Mouse (Mus musculus): Measurements from ENCODE around the gene Sinhcaf.
"Not testable (repeated sequence)": the region's sequence is repeated elsewhere in the genome, so short reads cannot be mapped to it uniquely, and the experiment has no call there.

Sinhcaf gene

DNA sequence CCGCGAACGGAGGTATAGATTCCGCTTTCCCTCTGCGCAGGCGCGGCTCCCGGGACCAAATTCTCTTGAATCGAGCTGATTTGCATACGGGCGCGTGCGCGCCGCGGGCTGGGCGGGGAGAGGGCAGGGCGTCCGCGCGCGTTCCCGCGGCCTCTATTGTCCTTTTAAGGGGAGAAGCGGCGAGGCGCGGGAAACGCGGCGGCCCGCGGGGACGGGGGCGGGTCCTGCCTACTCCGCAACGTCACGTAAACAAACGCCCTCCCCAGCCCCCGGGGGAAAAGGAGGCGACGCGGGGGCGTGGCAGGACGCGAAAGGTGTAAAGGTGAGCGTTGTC is at the start of gene Sinhcaf:
Gene Sinhcaf (minus strand): TSS at position 59 of the 334 bp plus-strand sequence.
- peak; percentile 91 to 98 for DNase-seq (ENCODE audit: low spot score in 2 of 2)

GRCm38 (mm10) chr6:148994327-148994999 is 48.2 kb upstream of the Sinhcaf start:
- DNase-seq (ENCODE audit: low spot score in 2 of 2): no peak

- no peak for DNase-seq (ENCODE audit: low spot score in 2 of 2)
Observed at GRCm38 (mm10) chr6:148993117-148994077, 47.1 kb upstream of the Sinhcaf start.

DNA sequence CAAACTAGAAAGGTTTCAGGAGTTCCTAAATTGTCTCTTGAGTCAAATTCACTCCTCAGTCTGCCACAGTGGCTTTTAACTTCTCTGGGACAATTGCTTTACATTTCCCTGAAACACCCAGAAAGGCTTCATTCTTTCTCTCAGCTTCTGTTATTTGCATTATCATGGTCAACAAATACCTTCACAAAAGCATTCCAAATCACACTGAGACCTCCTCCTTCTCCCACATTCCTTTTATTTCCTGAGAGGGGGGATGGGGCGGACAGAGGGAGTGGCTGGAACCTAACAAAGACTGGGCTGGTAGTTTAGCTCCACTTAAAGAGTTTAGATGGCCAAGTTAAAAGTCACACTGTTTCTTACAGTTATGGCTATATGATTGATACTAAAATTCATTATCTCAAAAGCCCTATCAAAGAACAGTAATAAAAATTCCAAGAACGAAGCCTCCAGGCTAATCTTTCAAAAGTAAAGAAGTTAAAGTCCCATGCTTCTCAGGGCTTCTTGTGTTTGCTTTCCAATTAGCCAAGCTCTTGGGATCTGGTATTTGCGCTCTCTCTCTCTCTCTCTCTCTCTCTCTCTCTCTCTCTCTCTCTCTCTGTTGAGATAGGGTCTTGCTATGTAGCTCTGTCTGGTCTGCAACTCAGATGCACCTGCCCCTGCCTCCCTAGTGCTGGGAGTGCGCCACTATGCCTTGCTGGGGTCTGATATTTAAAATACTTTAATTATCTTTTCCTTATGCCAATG is 46.3 kb upstream of the Sinhcaf start:
- no peak for DNase-seq (ENCODE audit: low spot score in 2 of 2)

DNA sequence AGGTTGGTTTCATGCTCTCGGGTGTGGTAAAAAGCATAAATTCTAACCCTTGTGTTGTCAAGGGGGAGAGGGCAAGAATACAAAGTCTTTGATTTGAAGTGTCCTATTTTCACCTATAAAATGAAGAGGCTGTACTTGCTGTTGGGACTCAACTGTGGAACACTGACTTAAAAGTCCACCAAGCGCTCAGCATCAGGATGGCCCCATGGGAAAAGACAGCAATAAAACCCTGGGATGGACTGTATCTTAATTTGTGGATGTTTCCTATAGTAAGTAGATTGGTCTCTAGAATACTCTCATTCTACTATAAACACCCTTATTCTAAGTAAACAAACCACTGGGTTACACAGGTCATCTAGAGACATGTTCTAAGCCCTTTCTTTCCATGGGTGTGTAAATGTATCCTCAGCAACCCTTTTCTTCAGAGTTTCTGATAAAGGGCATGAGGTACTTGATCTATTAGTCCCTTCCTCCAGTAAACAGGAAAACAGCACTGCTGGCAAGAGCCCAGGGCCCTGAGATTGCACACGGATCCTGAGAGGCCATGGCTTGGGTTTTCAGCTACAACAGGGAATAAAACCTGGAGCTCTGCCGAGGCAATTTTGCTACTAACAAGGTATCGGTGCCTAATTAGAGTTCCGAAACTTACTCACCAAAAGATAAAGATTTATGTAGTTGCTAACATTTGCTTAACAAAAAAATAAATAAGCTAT is 45.5 kb upstream of the Sinhcaf start:
- no peak for DNase-seq (ENCODE audit: low spot score in 2 of 2)

DNA sequence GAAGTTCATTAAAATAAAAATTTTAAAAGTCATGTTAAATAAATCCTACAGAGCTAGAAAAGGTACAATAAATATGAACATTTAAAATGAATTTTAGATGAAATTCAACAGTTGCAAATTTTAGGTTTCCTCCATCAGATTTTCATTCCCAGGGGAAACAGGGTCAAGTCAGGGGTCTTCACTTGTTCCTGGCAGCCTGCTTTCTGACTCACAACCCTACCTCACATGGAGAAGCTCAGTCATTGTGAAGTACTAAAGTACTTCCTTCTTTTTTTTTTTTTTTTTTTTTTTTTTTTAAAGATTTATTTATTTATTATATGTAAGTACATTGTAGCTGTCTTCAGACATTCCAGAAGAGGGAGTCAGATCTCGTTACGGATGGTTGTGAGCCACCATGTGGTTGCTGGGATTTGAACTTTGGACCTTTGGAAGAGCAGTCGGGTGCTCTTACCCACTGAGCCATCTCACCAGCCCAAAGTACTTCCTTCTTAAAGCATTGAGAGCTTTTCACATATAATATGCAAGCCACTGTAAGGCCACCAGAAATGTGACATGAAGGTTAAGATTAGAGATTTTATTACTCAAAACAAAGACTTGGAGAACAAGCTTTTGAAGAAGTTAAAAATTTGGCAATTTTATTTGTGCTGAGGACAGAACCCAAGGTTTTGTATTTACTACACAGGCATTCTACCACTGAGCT is 43.7 kb upstream of the Sinhcaf start:
- DNase-seq (ENCODE audit: low spot score in 2 of 2): not testable (repeated sequence)

GRCm38 (mm10) chr6:148986003-148986402 is 39.7 kb upstream of the Sinhcaf start:
- DNase-seq (ENCODE audit: low spot score in 2 of 2): peak in 1 of 2 experiments; percentile 16

GRCm38 (mm10) chr6:148980495-148980894 is 34.2 kb upstream of the Sinhcaf start:
- DNase-seq (ENCODE audit: low spot score in 2 of 2): no peak

GRCm38 (mm10) chr6:148975096-148975495 is 28.8 kb upstream of the Sinhcaf start:
- DNase-seq (ENCODE audit: low spot score in 2 of 2): no peak

DNA sequence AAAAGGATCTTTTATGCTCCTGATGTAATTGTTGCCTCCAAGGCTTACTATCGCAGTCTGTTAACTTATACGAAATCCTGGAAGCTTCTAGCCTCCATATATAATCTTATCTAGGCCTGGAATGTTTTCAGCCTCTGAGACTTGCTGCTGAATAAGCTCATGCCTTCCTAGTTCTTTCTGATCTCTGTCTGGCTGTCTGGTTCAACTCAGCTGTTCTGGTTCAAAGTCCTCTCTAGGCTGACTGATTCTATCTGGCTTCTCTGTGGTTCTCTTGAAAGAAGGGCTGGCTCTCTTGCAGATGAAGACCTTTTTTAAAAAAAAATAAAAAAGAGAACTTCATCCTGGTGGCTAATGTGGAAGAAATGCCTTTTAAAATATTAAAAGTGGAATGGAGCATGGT is 26.6 kb upstream of the Sinhcaf start:
- DNase-seq (ENCODE audit: low spot score in 2 of 2): no peak

DNA sequence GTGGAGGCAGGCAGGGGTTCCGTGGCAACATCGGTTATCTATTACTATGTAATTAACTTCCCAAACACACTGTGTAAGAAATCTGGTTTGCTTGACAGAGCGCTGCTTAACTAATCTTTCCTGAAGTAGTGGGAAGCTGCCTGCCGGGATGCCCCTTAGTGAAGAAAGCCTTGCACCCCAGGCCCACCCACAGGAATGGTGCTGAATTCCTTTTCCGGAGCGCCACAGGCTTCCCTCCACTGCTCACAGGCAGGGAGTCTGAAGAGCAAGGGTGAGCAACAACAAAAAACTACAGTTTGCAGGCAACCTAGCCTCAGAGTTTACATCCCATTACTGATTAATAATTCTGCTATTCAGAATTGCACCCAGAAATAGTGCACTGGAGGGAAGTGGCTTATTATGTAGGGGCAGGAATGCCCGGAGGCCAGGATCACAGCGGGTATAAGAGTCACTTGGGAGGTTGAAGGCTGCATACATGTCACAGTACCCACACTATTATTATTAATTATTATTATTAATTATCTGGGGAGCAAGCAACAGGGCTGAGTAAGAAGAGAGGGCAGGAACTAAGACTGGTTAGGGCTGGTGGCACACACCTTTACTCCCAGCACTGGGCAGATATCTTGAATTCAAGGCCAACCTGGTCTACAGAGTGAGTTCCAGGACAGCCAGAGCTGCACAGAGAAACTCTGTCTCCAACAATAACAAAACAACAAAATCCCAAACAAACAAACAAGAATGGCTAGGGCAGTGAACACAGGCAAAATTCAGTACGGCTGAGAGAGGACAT is 26.0 kb upstream of the Sinhcaf start:
- no peak for DNase-seq (ENCODE audit: low spot score in 2 of 2)

GRCm38 (mm10) chr6:148971385-148971940 is 25.2 kb upstream of the Sinhcaf start:
- DNase-seq (ENCODE audit: low spot score in 2 of 2): no peak

GRCm38 (mm10) chr6:148961285-148961684 is 15.0 kb upstream of the Sinhcaf start:
- DNase-seq (ENCODE audit: low spot score in 2 of 2): no peak

DNA sequence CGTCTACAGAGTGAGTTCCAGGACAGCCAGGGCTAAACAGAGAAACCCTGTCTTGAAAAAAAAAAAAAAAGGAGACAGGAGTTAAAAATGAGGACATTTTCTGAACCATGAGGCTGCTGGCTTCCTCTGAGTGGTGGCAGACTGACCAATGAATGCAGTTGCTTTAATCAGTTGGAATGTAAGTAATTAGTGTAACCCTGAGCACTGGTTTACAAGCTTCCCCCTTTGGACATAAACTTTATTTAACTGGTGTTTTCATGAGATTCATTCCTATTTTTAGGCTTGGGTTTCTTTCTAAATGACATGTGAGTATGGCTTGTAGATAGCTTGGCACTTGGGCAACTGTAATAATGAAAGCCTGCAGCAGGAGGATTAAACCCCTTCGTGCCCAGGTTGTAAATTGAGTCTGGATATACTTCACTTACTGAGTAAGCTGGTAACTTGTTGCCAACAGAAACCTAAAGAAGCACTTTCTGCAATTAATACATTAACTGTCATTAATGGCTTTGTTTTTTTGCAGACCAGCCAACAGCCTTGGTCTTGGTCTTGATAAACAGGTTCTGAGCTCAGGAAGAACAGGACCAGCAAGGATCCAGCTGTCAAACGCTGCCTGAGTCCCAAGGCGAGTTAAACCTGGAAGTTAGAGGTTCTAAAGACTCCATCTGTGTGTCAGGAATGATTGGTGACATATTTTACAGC is 13.4 kb upstream of the Sinhcaf start:
- DNase-seq (ENCODE audit: low spot score in 2 of 2): no peak

GRCm38 (mm10) chr6:148958712-148959111 is 12.4 kb upstream of the Sinhcaf start:
- DNase-seq (ENCODE audit: low spot score in 2 of 2): no peak

GRCm38 (mm10) chr6:148957046-148957445 is 10.8 kb upstream of the Sinhcaf start:
- no peak for DNase-seq (ENCODE audit: low spot score in 2 of 2)

GRCm38 (mm10) chr6:148955641-148956420 is 9.6 kb upstream of the Sinhcaf start:
- no peak for DNase-seq (ENCODE audit: low spot score in 2 of 2)

DNA sequence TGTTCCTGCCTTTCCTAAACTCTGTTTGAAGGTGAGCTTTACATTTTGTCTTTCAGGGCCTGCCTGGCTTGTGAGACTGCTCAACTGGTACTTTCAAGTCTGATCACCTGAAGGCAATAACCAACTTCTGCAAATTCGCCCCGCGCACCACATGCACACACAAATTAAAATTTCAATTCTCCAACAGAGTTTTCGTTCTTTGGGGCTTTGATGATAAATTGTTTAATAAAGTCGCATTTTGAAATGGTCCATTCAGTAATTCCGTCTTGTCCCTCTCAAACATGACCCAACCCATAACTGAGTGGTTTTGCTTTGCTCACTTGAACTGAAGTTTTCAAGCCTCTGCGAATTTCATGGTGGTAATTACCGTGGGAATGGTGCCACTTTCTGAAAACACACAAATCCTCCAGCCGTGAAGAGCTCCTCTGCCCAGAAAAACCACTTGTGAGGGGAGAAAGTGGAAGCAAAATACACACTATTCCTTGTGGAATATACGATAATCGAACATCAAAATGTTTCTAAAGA is 676 bp upstream of the Sinhcaf start:
- no peak for DNase-seq (ENCODE audit: low spot score in 2 of 2)
